Mouse (Mus musculus) stomach, embryonic 16.5 days (tissue): ENCODE measurements around the gene Rbbp5. TPM values are rescaled to one million over a fixed set of nuclear protein-coding genes. Genes with fewer than 3 reads are reported as not detected.

Experiments
- ATAC-seq: fragments of 200-750 bp; cut with Nextera tagmentation; 2 replicates; pipeline ENCODE4 v1.8.0; 2017; ENCODE audit warnings: moderate number of reproducible peaks, moderate TSS enrichment; ENCODE audit not compliant: insufficient read depth, low FRiP score
- H3K27ac ChIP-seq: fragments of 300-500 bp; sonication (generic); 2 replicates; pipeline ENCODE4 v1.5.1; 2014; ENCODE audit warnings: low read length
- H3K27me3 ChIP-seq: fragments of 300-500 bp; sonication (generic); 2 replicates; pipeline ENCODE4 v1.6.1; 2014; ENCODE audit warnings: low read length, control low read depth, mixed read lengths; ENCODE audit not compliant: control insufficient read depth, insufficient read depth
- H3K36me3 ChIP-seq: fragments of 300-500 bp; sonication (generic); 2 replicates; pipeline ENCODE4 v1.6.1; 2014; ENCODE audit warnings: low read length; ENCODE audit not compliant: control insufficient read depth, insufficient read depth
- H3K4me1 ChIP-seq: fragments of 300-500 bp; sonication (generic); 2 replicates; pipeline ENCODE4 v1.6.1; 2014; ENCODE audit warnings: low read length, control low read depth, mixed read lengths; ENCODE audit not compliant: control insufficient read depth, insufficient read depth
- H3K4me2 ChIP-seq: fragments of 300-500 bp; sonication (generic); 2 replicates; pipeline ENCODE4 v1.6.1; 2014; ENCODE audit warnings: low read depth, low read length, mixed read lengths
- H3K4me3 ChIP-seq: fragments of 300-500 bp; sonication (generic); replicated peaks from 2 replicates; pipeline ENCODE4 v1.5.1; 2014; ENCODE audit warnings: mild to moderate bottlenecking, low read length
- H3K9ac ChIP-seq: fragments of 300-500 bp; sonication (generic); 2 replicates; pipeline ENCODE4 v1.6.1; 2014; ENCODE audit warnings: low read length
- H3K9me3 ChIP-seq: fragments of 300-500 bp; sonication (generic); replicated peaks from 2 replicates; pipeline ENCODE4 v1.6.1; 2016; ENCODE audit warnings: low read length, control low read depth; ENCODE audit not compliant: control insufficient read depth
- WGBS: fragments of 180-500 bp; shearing (Covaris S2); extraction: QIAGEN DNeasy Blood & Tissue Kit; methylation state at CpG from one replicate; pipeline ENCODE4 v1.1.7; 2014; 5-methylcytosine and 5-hydroxymethylcytosine counted together
- polyA plus RNA-seq: library from polyadenylated mRNA; unstranded; fragments of >200 nt; fragmentation: Nextera tagmentation; extraction: Ambion mirVana; gene quantifications from 2 replicates; pipeline ENCODE4 v1.2.1, GENCODE M21; 2015

Gene Rbbp5
- polyA plus RNA-seq, 1 experiment from 2014 or later: 39.6 TPM

DNA sequence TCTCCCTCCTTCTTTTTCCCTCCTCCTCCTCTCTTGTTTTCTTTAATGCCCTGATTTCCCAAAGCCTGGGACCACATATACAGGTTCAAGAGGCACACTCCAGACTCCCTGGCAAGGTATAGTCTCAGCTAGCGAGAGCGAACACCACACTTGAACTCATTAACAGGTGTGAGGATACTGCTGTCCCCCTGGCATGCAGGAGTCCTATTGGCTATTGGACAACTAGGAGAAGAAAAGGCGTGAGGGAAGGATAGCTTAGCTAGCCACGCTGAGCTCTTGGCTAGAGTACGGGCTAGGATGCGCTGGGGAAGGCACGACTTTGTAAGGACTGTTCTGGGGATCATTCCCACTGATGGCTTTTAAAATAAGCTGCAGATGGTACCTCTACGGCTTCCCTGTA lies 34.9 kb downstream of the Rbbp5 start:
- Histone ChIP-seq H3K36me3 (no peaks in the 10 kb centered on the region), H3K9ac (no peak overlapping the region), H3K4me2 (no peak overlapping the region), H3K4me3 (no peak overlapping the region), H3K27ac (no peak overlapping the region), H3K27me3 (no peaks in the 10 kb centered on the region), H3K9me3 (no peaks in the 10 kb centered on the region), H3K4me1 (no peaks in the 10 kb centered on the region)
- 78% methylated on average over 8 of the region's 8 CpGs for WGBS
- no peak for ATAC-seq

DNA sequence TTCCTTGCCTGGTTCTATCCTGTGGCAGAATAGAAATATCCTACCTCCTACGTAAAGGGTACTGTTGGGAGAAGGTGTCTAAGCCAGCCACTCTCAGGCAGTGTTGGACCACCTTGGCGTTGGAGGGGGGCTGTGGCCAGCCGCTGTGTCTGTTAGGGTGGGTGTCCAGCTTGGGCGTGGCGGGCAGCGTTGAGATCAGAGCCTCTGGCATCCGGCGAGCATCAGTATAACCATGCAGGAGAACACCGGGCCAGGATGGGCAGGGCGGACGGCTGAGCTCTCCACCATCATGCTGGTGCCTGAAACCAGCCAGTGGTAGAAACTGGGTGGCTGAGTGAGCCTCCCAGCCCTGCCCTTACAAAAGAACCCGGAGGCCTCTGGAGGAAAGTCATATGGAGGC lies 38.2 kb downstream of the Rbbp5 start:
- no peak overlapping the region for H3K4me3 ChIP-seq
- ATAC-seq: no peak
- no peaks in the 10 kb centered on the region for H3K36me3 ChIP-seq
- H3K27me3 ChIP-seq: no peaks in the 10 kb centered on the region
- H3K9ac ChIP-seq: no peak overlapping the region
- H3K4me2 ChIP-seq: no peak overlapping the region
- H3K4me1 ChIP-seq: no peaks in the 10 kb centered on the region
- H3K27ac ChIP-seq: no peak overlapping the region
- WGBS: 91% methylated on average over 12 of the region's 12 CpGs
- H3K9me3 ChIP-seq: no peaks in the 10 kb centered on the region

DNA sequence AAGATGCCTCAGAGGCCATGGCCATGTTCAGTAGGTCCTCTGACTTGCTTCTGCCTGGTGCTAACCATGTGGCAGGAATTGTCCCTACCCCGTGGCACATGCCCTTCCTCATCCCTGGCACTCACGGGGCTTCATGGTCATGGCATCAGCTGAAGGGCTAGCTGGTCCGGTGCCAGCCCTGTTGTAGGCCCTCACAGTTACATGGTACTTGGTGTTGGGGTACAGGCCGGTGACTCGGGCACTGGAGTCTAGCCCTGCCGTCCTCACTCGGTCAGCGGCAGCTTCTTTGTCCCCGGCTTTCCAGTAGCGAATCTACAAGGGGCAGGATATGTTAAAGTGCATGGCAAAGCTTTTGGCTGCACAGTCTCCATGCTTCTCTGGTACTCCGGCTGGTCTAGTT lies 39.6 kb downstream of the Rbbp5 start:
- H3K27ac ChIP-seq: no peak overlapping the region
- no peak overlapping the region for H3K4me3 ChIP-seq
- no peaks in the 10 kb centered on the region for H3K4me1 ChIP-seq
- WGBS: 88% methylated on average over 11 of the region's 11 CpGs
- no peak for ATAC-seq
- no peaks in the 10 kb centered on the region for H3K36me3 ChIP-seq
- no peaks in the 10 kb centered on the region for H3K9me3 ChIP-seq
- no peaks in the 10 kb centered on the region for H3K27me3 ChIP-seq
- H3K9ac ChIP-seq: no peak overlapping the region
- H3K4me2 ChIP-seq: no peak overlapping the region

DNA sequence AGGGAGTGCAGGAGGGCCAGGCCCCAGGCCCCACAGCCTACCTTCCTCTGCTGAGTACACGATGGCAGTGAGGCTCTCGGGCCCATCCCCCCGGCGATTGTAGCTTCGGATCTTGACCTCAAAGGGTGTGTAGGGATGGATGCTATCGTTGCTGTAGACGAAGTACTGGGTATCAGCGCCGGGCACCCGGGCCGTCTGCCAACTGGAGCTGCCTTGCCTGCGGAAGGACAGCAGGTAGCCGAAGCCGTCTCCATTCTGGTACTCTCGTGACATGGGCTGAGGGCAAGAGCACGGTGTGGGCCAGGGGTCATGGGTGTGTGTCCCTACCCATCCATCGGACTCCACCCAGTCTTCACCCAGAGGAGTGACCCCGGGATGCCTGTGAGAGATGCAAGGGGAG lies 41.5 kb downstream of the Rbbp5 start:
- Histone ChIP-seq H3K27me3 (no peaks in the 10 kb centered on the region), H3K4me1 (no peaks in the 10 kb centered on the region), H3K9me3 (no peaks in the 10 kb centered on the region), H3K36me3 (no peaks in the 10 kb centered on the region), H3K4me3 (no peak overlapping the region), H3K4me2 (no peak overlapping the region), H3K9ac (no peak overlapping the region), H3K27ac (no peak overlapping the region)
- ATAC-seq: no peak
- 78% methylated on average over 18 of the region's 18 CpGs for WGBS

DNA sequence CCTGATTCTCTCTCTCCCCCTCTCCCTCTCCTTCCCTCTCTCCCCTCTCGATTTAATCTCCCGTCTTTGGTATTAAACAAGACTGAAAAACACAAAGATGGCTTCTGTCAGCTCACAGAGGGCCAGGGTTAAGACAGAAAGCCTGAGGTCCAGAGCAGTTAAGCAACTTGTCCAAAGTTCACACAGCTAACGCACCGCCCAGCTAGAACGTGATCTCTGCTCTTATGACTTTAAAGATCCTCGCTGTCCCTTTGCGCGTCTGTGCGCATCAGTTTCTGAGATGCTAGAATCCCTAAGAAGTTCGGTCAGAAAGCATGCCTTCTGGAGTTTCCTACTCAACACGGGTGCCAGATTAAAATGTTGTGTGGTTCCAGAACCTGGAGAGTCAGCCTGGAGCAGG lies 42.6 kb downstream of the Rbbp5 start:
- Histone ChIP-seq H3K9me3 (no peaks in the 10 kb centered on the region), H3K27ac (no peak overlapping the region), H3K27me3 (no peaks in the 10 kb centered on the region), H3K9ac (no peak overlapping the region), H3K4me1 (no peaks in the 10 kb centered on the region), H3K36me3 (no peaks in the 10 kb centered on the region), H3K4me2 (no peak overlapping the region), H3K4me3 (no peak overlapping the region)
- WGBS: 85% methylated on average over 11 of the region's 11 CpGs
- ATAC-seq: no peak

DNA sequence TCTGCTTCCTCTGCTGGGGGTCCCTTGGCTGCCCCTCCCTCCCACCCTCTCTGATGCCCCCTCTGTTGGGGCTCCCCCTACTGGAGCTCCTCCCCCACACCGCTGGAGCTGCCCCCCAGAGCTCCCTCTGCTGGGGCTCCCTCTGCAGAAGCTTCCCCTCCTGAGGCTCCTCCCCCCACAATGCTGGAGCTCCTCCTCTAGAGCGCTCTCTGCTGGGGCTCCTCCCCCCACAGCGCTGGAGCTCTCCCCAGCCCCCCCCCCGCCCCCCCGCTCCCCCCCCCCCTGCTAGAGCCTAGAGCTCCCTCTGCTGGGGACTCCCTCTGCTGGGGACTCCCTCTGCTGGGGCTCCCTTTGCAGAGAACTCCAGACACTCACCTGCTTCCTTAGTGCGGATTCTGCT lies 43.6 kb downstream of the Rbbp5 start:
- Histone ChIP-seq H3K4me2 (no peak overlapping the region), H3K4me1 (no peaks in the 10 kb centered on the region), H3K36me3 (no peaks in the 10 kb centered on the region), H3K9me3 (no peaks in the 10 kb centered on the region), H3K9ac (no peak overlapping the region), H3K4me3 (no peak overlapping the region), H3K27ac (no peak overlapping the region), H3K27me3 (no peaks in the 10 kb centered on the region)
- peak; percentile 57 for ATAC-seq
- 16% methylated on average over 4 of the region's 6 CpGs for WGBS

DNA sequence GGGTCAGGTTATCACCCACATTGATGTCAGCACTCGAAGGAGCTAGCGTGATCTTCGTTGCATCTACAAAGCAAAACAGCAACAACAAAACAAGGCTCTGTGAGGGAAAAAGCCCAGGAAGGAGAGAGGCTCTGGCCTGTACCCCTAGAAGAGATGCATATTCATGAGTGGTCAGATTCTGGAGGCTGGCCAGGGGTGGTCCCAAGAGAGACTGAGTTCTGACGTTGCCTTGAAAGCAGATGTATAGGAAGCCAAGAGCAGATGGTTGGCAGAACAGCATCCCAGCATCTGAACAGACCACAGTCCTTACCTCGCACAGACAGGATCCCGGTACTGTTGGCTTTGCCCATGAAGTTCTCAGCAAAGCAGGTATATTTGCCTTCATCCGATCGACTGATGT lies 45.9 kb downstream of the Rbbp5 start:
- no peaks in the 10 kb centered on the region for H3K9me3 ChIP-seq
- H3K4me2 ChIP-seq: no peak overlapping the region
- H3K9ac ChIP-seq: no peak overlapping the region
- no peaks in the 10 kb centered on the region for H3K4me1 ChIP-seq
- H3K27ac ChIP-seq: no peak overlapping the region
- H3K36me3 ChIP-seq: no peaks in the 10 kb centered on the region
- H3K27me3 ChIP-seq: no peaks in the 10 kb centered on the region
- no peak overlapping the region for H3K4me3 ChIP-seq
- ATAC-seq: no peak
- WGBS: 79% methylated on average over 8 of the region's 8 CpGs

DNA sequence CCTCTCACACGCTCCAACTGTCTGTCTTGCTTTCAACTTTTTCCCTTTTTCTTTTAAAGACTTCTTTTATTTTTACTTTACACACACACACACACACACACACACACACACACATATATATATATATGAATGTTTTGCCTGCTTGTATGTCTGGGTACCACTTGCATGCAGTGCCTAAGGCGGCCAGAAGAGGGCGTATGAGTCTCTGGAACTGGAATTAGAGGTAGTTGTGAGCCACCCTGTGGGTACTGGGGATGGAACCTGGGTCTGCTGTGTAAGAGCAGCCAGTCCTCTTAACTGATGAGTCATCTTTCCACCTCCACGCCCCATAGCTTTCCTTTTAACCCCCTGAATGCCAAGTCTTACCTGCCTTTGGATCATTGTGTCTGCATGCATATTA lies 46.8 kb downstream of the Rbbp5 start:
- no peaks in the 10 kb centered on the region for H3K27me3 ChIP-seq
- H3K4me3 ChIP-seq: no peak overlapping the region
- 28% methylated on average over 4 of the region's 4 CpGs for WGBS

DNA sequence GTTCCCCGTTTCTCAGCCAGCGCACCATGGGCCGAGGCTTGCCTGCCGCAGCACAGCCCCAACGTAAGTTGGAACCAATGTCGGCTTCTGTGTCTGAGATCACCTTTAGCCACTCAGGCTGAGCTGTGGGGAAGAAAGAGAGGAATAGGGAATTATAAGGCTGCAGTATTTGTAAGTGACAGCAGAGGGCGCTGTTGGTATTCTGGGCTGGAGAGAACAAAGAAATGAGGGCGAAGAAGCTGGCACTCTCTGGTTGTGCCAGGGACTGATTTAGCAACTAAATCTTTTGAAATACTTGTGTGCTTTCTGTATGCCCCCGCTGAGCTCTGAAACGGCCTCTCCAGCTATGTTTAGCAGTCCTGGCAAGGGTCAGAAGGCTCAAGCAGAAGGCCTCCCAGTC lies 48.7 kb downstream of the Rbbp5 start:
- WGBS: 4% methylated on average over 10 of the region's 10 CpGs
- Histone ChIP-seq H3K4me1 (peaks cover 7% of the 10 kb centered on the region; the same call in 1 of the 2 replicates), H3K4me2 (no peak overlapping the region), H3K9ac (no peak overlapping the region), H3K9me3 (no peaks in the 10 kb centered on the region), H3K27me3 (no peaks in the 10 kb centered on the region), H3K4me3 (no peak overlapping the region), H3K27ac (no peak overlapping the region), H3K36me3 (no peaks in the 10 kb centered on the region)
- ATAC-seq: 0 out of 2 replicates have a peak, but pooled peaks have one; percentile 19

More for the DNA sequence above, 46.8 kb downstream of the Rbbp5 start:
- Histone ChIP-seq H3K27ac (no peak overlapping the region), H3K9ac (no peak overlapping the region), H3K4me1 (no peaks in the 10 kb centered on the region), H3K36me3 (no peaks in the 10 kb centered on the region), H3K4me2 (no peak overlapping the region), H3K9me3 (no peaks in the 10 kb centered on the region)
- no peak for ATAC-seq

DNA sequence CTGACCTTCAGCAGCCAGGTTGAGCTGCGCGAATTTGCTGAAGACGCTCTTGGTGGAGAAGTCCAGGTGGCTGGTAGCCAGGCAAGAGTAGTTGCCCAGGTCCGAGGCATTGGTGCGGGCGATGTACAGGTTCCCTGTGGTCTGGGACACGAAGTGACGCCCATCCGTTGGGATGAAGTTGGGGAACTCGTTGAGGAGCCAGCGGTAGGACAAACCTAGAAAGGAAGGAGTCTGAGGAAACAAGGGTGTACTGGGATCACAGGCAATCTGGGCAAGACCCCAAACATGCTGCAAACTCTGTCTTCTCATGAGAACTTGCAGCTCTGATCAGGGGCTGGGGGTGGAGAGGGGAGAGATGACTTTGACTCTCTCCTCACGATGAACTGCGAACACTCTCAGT lies 50.9 kb downstream of the Rbbp5 start:
- no peak overlapping the region for H3K9ac ChIP-seq
- H3K4me2 ChIP-seq: no peak overlapping the region
- H3K4me1 ChIP-seq: peaks cover 12% of the 10 kb centered on the region; the same call in 1 of the 2 replicates
- H3K27me3 ChIP-seq: no peaks in the 10 kb centered on the region
- no peak overlapping the region for H3K4me3 ChIP-seq
- no peaks in the 10 kb centered on the region for H3K9me3 ChIP-seq
- H3K36me3 ChIP-seq: no peaks in the 10 kb centered on the region
- WGBS: 91% methylated on average over 13 of the region's 13 CpGs
- H3K27ac ChIP-seq: no peak overlapping the region
- ATAC-seq: no peak
